Mouse (Mus musculus): ENCODE data around the gene Ccdc60. TPM values are rescaled to one million over a fixed set of nuclear protein-coding genes. Genes with fewer than 3 reads are reported as not detected.

Gene Ccdc60
- polyA plus RNA-seq, 1 experiment from 2014 or later: 2.5 TPM

Other genes with a start within 250 kb of the Ccdc60 start
- gene Tmem233, start 205.7 kb downstream of the Ccdc60 start, polyA plus RNA-seq (2015; fragmentation: Nextera tagmentation; extraction: Ambion mirVana): 0.15 and 0.24 TPM in 2 replicates
- 18.9 and 23.1 TPM in 2 replicates for gene Hspb8, start 133.9 kb upstream of the Ccdc60 start, polyA plus RNA-seq (2015; fragmentation: Nextera tagmentation; extraction: Ambion mirVana)

All from lung, embryonic 16.5 days (tissue).